Mouse (Mus musculus): Measurements from ENCODE around the gene D630045J12Rik.

GRCm38 (mm10) chr6:38125462-38125861, 128.3 kb downstream of the D630045J12Rik start:
- TF ChIP-seq POLR2A (IDR thresholded peaks at IDR 0.05; ENCODE audit: borderline replicate concordance, control insufficient read depth, low read depth, low read length) (no peak), CTCF (IDR thresholded peaks at IDR 0.05; ENCODE audit: control insufficient read depth, insufficient read depth, low read length) (no peak)
